In the genomic region with DNA sequence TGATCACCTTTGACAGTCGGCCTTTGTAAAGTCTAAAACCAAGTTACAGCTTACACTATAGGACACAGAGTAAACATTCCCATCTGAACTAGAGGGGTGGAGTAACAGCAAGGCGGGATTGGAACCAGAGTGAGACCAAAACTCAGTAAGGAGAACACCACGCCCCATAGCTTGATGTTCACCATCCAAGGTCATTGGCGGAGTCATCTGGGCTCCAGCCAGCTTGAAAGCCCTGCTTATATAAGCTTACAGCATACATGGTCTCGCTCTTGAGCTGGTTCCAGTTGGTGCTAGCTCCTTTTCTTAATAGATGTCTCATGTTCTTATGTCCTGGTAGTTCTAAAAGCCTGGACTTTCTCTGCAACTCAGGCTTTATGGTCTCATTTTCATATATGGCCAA, we compare ENCODE assay signal across 14 mouse cellular contexts.
"Had no signal": no experiment of that assay in that cellular context is flagged by ENCODE, and none has a peak within 500 bp of the region (broad histone marks: within the 10 kb centered on the region; RNA-seq: fewer than 3 reads in every experiment).

No protein-coding gene starts in this region.

- H3K27ac ChIP-seq: kidney, embryonic 15.5 days; left cerebral cortex, adult 2 months; limb, embryonic 10.5 days; liver, embryonic 12.5 days; midbrain, embryonic 13.5 days; neural tube, embryonic 12.5 days had no signal

- H3K9ac ChIP-seq: kidney, embryonic 15.5 days; liver, embryonic 12.5 days; midbrain, embryonic 13.5 days; neural tube, embryonic 12.5 days had no signal

- H3K27me3 ChIP-seq: kidney, embryonic 15.5 days; liver, embryonic 12.5 days; midbrain, embryonic 13.5 days; neural tube, embryonic 12.5 days had no signal

- DNase-seq: kidney, postnatal 14 days; lung, postnatal 36 days; retina, postnatal 1 day; right cerebral cortex, postnatal 4 days; spleen, adult 18-20 months; thymus, adult 18-20 months; thymus, postnatal 14 days had no signal

- H3K4me1 ChIP-seq: kidney, embryonic 15.5 days; liver, embryonic 12.5 days; neural tube, embryonic 12.5 days had no signal

- H3K4me3 ChIP-seq: kidney, embryonic 15.5 days; left cerebral cortex, adult 2 months; limb, embryonic 10.5 days; liver, embryonic 12.5 days; midbrain, embryonic 13.5 days; myocyte; neural tube, embryonic 12.5 days had no signal

- H3K36me3 ChIP-seq: kidney, embryonic 15.5 days; limb, embryonic 10.5 days; liver, embryonic 12.5 days; midbrain, embryonic 13.5 days; neural tube, embryonic 12.5 days had no signal

- H3K9me3 ChIP-seq: kidney, embryonic 15.5 days; limb, embryonic 10.5 days; liver, embryonic 12.5 days; midbrain, embryonic 13.5 days; neural tube, embryonic 12.5 days had no signal

- H3K4me2 ChIP-seq: kidney, embryonic 15.5 days; liver, embryonic 12.5 days; midbrain, embryonic 13.5 days; neural tube, embryonic 12.5 days had no signal

- ATAC-seq: liver, embryonic 12.5 days; midbrain, embryonic 13.5 days had no signal
